Mouse (Mus musculus) neural tube, embryonic 15.5 days (tissue): ENCODE results near the gene Chil4. TPM values are rescaled to one million over a fixed set of nuclear protein-coding genes. Genes with fewer than 3 reads are reported as not detected.
"Not testable (repeated sequence)": the region's sequence is repeated elsewhere in the genome, so short reads cannot be mapped to it uniquely, and the experiment has no call there.

ENCODE experiments used
- ATAC-seq: fragments of 200-750 bp; cut with Nextera tagmentation; 2 replicates; pipeline ENCODE4 v1.8.0; 2017; ENCODE audit warnings: mild to moderate bottlenecking, moderate TSS enrichment, moderate library complexity; ENCODE audit not compliant: low FRiP score
- H3K27ac ChIP-seq: fragments of 300-500 bp; sonication (generic); replicated peaks from 2 replicates; pipeline ENCODE4 v1.5.1; 2015; ENCODE audit warnings: mild to moderate bottlenecking, inconsistent platforms
- H3K27me3 ChIP-seq: fragments of 300-500 bp; sonication (generic); replicated peaks from 2 replicates; pipeline ENCODE4 v1.6.1; 2015; ENCODE audit warnings: inconsistent platforms
- H3K36me3 ChIP-seq: fragments of 300-500 bp; sonication (generic); 2 replicates; pipeline ENCODE4 v1.6.1; 2015; ENCODE audit warnings: inconsistent platforms
- H3K4me1 ChIP-seq: fragments of 300-500 bp; sonication (generic); 2 replicates; pipeline ENCODE4 v1.6.1; 2015; ENCODE audit warnings: inconsistent platforms
- H3K4me2 ChIP-seq: fragments of 300-500 bp; sonication (generic); 2 replicates; pipeline ENCODE4 v1.6.1; 2015; ENCODE audit warnings: inconsistent platforms, mild to moderate bottlenecking, moderate library complexity
- H3K4me3 ChIP-seq: fragments of 300-500 bp; sonication (generic); replicated peaks from 2 replicates; pipeline ENCODE4 v1.5.1; 2015; ENCODE audit warnings: mild to moderate bottlenecking, inconsistent platforms
- H3K9ac ChIP-seq: fragments of 300-500 bp; sonication (generic); replicated peaks from 2 replicates; pipeline ENCODE4 v1.6.1; 2015; ENCODE audit warnings: mild to moderate bottlenecking, inconsistent platforms
- H3K9me3 ChIP-seq: fragments of 300-500 bp; sonication (generic); replicated peaks from 2 replicates; pipeline ENCODE4 v1.6.1; 2016; ENCODE audit warnings: inconsistent platforms
- WGBS: fragments of 180-500 bp; shearing (Covaris S2); methylation state at CpG from one replicate; pipeline ENCODE4 v1.1.7; 2015; ENCODE audit warnings: mixed read lengths; 5-methylcytosine and 5-hydroxymethylcytosine counted together
- polyA plus RNA-seq: library from polyadenylated mRNA; unstranded; fragments of >200 nt; fragmentation: Nextera tagmentation; extraction: Ambion mirVana; gene quantifications from 2 replicates; pipeline ENCODE4 v1.2.1, GENCODE M21; 2015

The Chil4 gene
- 0.38 TPM in 1 of 2 replicates, not detected in the other for polyA plus RNA-seq

DNA sequence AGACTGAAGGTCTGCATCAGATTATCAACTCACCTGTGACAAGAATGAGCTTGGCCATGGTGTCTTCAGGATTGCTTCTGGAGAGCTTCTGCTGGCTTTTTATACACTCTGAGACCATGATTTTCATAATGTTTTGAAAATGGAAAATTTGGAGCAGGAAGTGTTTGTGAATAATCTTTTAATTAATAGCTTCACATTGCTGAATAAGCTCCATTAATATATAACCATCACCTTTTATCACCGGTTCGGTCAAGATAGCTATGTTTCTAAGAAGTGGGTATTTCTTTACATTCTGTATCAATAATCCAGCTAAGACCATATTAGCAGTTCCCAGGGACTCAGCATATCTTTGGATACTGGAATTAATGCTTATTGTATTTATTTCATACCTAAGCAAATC lies at the start of gene Chil4:
TSS of gene Chil4 (minus strand) at position 101 of the 400 bp plus-strand sequence.
- no peak within 1 kb of the TSS for H3K9ac ChIP-seq
- H3K27me3 ChIP-seq: no peaks in the 10 kb centered on the region
- H3K4me2 ChIP-seq: no peak within 1 kb of the TSS
- H3K27ac ChIP-seq: no peak within 1 kb of the TSS
- H3K36me3 ChIP-seq: no peaks in the 10 kb centered on the region
- no peaks in the 10 kb centered on the region; the same call in 1 of the 2 replicates for H3K9me3 ChIP-seq
- H3K4me3 ChIP-seq: no peak within 1 kb of the TSS
- ATAC-seq: no peak
- 93% methylated on average over 2 of the region's 2 CpGs for WGBS
- H3K4me1 ChIP-seq: no peaks in the 10 kb centered on the region

DNA sequence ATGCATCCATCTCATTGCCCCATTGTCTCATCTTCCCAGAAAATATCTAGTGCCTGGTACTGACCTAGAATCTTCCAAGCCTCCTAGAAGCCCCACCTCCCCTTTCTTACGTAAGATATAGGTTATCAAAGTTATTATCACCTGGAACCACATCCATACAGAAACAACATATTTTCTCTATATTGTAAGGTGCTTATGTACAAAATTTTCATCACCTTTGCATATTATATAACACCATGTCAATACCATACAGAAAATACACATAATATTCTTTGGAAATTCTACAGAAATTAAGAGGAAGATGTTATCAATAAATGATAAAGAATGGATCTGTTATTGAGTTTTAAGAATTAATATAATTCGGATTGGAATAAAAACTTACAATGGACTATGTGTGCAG lies 46.5 kb upstream of the Chil4 start:
- Histone ChIP-seq H3K27me3 (no peaks in the 10 kb centered on the region), H3K4me2 (no peak overlapping the region), H3K4me1 (no peaks in the 10 kb centered on the region), H3K27ac (no peak overlapping the region), H3K9me3 (no peaks in the 10 kb centered on the region), H3K9ac (no peak overlapping the region), H3K36me3 (no peaks in the 10 kb centered on the region), H3K4me3 (no peak overlapping the region)
- WGBS: 82% methylated on average over 2 of the region's 2 CpGs
- no peak for ATAC-seq

DNA sequence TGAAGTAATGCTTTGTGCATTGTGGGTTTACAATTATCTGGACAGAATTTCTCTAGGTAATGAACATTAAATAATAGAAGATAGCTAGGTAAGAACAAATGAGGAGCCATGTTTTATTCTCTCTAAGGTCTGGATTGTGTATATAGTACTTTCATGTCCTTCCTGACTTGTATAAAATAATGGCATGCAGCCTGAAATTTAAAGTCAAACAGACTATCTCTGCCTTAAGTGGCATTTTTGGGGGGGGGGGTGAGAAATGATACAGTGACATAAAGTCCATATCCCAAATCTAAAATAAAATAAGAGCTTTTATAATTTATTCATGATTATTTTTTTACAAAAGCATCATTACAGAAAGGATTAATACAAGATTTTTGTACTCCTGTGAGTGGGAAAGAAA lies 45.5 kb upstream of the Chil4 start:
- Histone ChIP-seq H3K9me3 (no peaks in the 10 kb centered on the region), H3K27me3 (no peaks in the 10 kb centered on the region), H3K36me3 (no peaks in the 10 kb centered on the region), H3K4me3 (no peak overlapping the region), H3K9ac (no peak overlapping the region), H3K27ac (no peak overlapping the region), H3K4me1 (no peaks in the 10 kb centered on the region), H3K4me2 (no peak overlapping the region)
- ATAC-seq: no peak

DNA sequence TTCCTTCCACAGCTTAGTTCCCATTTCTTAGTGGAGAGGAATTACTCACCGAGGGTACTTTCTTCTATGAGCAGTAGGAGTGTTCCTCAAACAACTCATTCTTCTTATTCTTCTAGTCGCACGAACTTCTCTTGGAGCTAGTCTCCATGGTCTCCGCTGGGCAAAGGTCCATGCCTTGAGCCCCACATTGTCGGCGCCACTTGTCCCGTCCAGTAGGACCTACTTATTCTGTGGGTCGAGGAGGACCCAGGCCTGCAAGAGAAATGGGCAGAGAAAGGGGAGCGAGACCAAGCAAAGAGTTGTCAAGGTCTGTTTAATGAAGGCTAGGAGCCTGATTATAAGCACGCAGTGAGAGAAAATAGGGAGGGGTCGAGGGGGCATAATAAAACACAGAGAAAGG lies 37.8 kb upstream of the Chil4 start:
- not testable (repeated sequence) for ATAC-seq, H3K27me3 ChIP-seq
- H3K9me3 ChIP-seq: peaks cover 37% of the 10 kb centered on the region

DNA sequence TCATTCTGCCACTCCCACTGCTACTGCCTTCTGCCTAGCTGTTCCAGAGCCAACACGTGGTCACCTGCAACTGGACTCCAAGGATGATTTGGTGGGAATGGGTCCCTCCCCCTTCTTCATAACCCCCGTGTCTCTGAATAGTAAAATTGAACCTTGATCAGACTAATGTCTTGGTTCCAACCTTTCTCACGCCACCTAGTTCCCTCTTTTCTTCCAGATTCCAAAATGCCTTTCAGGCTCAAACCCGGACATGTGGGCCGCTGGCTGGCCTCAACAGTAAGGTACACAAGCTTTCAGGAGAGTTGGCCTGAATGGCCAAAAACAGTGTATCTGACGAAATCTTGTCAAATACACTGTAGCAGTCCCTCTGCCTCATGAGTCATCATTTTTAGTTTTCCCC lies 33.4 kb upstream of the Chil4 start:
- Histone ChIP-seq H3K9me3 (peaks cover 37% of the 10 kb centered on the region), H3K27me3 (no peaks in the 10 kb centered on the region), H3K27ac (no peak overlapping the region), H3K4me3 (no peak overlapping the region), H3K4me1 (no peaks in the 10 kb centered on the region), H3K4me2 (no peak overlapping the region), H3K36me3 (no peaks in the 10 kb centered on the region; the same call in 1 of the 2 replicates), H3K9ac (no peak overlapping the region)
- no peak for ATAC-seq
- 88% methylated on average over 6 of the region's 6 CpGs for WGBS

More for the DNA sequence above, 37.8 kb upstream of the Chil4 start:
- not testable (repeated sequence) for H3K27ac ChIP-seq, H3K4me3 ChIP-seq, H3K4me2 ChIP-seq, H3K9ac ChIP-seq, H3K36me3 ChIP-seq, H3K4me1 ChIP-seq
- 92% methylated on average over 11 of the region's 11 CpGs for WGBS

DNA sequence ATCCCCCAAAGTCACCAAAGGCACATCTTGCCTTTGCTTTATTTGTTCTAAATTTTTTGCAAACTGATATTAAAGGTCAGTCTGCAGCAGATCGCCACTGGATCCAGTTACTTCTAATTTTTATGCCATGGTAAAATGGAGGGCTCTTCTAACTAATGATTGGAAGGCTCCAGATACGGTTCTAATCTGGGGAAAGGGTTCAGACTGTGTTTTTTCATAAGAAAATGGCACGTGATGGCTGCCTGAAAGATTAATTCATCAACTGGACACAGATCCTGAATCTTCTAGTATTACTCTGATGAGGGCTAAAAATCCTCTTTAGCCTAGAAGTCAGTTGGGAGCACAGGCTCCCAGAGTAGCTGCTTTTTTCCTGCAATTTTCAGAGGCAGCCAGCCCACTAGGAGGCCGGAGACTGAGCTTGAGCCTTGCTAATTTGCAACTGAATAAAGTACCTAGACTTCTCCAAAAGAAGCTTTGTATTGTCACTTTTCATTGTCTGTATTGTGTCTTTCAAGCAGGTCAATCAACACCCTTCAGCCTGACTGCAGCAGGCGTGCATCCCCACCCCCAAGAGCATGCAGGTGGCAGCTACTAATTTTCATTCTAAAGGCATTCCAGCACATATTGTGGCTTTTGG lies 31.6 kb upstream of the Chil4 start:
- not testable (repeated sequence) for H3K27ac ChIP-seq, H3K4me1 ChIP-seq, ATAC-seq, H3K4me2 ChIP-seq, H3K36me3 ChIP-seq, H3K9ac ChIP-seq, H3K4me3 ChIP-seq, H3K27me3 ChIP-seq
- peaks cover 27% of the 10 kb centered on the region for H3K9me3 ChIP-seq
- 47% methylated on average over 5 of the region's 5 CpGs for WGBS

DNA sequence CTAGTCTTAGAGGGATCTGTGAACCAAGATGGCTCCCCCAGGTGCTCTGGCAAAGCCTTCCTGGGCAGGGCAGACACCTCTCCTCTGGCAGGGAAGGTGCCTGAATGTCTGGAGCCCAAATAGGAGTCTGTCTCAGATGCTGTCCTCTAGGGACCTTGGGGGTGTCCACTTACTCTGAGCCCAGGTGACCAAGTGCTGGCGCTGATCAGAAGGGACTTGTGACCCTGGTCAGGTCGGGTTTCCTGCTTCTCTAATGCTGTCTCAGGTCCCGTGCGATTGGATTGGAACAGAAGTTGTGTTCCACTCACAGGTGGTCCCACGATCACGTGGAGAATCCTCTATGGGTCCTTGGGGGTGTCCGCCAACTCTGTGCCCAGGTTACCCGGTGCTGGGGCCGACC lies 28.1 kb upstream of the Chil4 start:
- not testable (repeated sequence) for H3K9ac ChIP-seq, ATAC-seq, H3K4me1 ChIP-seq, H3K4me2 ChIP-seq, H3K9me3 ChIP-seq, H3K36me3 ChIP-seq, H3K27ac ChIP-seq, H3K4me3 ChIP-seq, H3K27me3 ChIP-seq
- WGBS: 92% methylated on average over 9 of the region's 9 CpGs

DNA sequence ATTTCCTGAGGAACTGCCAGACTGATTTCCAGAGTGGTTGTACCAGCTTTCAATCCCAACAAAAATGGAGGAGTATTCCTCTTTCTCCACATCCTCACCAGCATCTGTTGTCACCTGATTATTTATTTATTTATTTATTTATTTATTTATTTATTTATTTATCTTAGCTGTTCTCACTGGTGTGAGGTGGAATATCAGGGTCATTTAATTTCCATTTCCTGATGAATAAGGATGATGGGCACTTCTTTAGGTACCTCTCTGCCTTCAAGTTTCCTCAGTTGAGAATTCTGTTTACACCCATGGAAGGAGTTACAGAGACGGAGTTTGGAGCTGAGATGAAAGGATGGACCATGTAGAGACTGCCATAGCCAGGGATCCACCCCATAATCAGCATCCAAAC lies 20.9 kb upstream of the Chil4 start:
- H3K4me3 ChIP-seq, H3K36me3 ChIP-seq, H3K4me2 ChIP-seq, H3K27me3 ChIP-seq, H3K9ac ChIP-seq, ATAC-seq, H3K4me1 ChIP-seq, H3K27ac ChIP-seq: not testable (repeated sequence)
- H3K9me3 ChIP-seq: peaks cover 10% of the 10 kb centered on the region; the same call in 1 of the 2 replicates
- WGBS: 95% methylated on average over 1 of the region's 1 CpGs

DNA sequence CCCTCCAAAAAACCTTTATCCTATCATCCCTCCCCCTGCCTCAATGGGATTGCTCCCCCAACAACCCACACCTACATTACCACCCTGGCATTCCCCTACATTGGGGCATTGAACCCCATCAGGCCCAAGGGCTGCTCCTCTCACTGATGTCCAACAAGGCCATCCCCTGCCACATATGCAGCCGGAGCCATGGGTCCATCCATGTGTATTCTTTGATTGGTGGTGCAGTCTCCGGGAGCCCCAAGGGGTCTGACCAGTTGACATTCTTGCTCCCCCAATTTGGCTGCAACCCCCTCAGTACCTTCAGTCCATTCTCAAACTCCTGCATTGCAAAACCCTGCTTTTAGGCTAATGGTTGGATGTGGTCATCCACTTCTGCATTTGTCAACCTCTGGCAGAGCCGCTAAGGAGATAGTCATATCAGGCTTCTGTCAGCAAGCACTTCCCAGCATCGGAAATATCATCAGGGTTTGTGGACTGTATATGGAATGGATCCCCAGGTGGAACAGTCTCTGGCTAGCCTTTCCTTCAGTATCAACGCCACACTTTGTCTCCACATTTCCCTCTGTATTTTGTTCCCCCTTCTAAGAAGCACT lies 20.0 kb upstream of the Chil4 start:
- H3K4me3 ChIP-seq: no peak overlapping the region
- peaks cover 10% of the 10 kb centered on the region; the same call in 1 of the 2 replicates for H3K9me3 ChIP-seq
- no peaks in the 10 kb centered on the region for H3K4me1 ChIP-seq
- ATAC-seq: no peak; the same call in 1 of the 2 replicates
- H3K27me3 ChIP-seq: no peaks in the 10 kb centered on the region
- H3K36me3 ChIP-seq: no peaks in the 10 kb centered on the region
- H3K27ac ChIP-seq: no peak overlapping the region
- H3K9ac ChIP-seq: no peak overlapping the region
- 94% methylated on average over 5 of the region's 5 CpGs for WGBS
- no peak overlapping the region for H3K4me2 ChIP-seq

DNA sequence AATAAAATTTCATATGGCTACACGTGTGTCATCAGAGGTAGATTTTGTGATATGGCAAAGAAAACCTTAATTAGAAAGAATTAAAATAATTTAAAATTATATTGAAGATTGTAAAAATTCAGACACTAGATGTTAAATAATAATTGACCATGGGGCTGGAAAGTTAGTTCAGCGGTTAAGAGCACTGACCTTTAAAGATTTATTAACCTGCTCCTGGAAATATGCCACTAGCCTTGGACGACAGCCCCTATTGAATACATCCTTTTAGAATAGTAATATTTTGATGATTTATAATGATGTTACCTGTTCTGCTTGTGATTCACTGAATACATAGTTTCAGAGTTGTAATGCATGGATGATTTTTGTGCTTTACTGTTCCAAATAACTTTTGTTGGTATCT lies 4.1 kb upstream of the Chil4 start:
- H3K4me1 ChIP-seq, H3K36me3 ChIP-seq, H3K27me3 ChIP-seq, H3K9ac ChIP-seq, ATAC-seq, H3K27ac ChIP-seq, H3K4me2 ChIP-seq, H3K9me3 ChIP-seq, H3K4me3 ChIP-seq: not testable (repeated sequence)
- 75% methylated on average over 3 of the region's 3 CpGs for WGBS

DNA sequence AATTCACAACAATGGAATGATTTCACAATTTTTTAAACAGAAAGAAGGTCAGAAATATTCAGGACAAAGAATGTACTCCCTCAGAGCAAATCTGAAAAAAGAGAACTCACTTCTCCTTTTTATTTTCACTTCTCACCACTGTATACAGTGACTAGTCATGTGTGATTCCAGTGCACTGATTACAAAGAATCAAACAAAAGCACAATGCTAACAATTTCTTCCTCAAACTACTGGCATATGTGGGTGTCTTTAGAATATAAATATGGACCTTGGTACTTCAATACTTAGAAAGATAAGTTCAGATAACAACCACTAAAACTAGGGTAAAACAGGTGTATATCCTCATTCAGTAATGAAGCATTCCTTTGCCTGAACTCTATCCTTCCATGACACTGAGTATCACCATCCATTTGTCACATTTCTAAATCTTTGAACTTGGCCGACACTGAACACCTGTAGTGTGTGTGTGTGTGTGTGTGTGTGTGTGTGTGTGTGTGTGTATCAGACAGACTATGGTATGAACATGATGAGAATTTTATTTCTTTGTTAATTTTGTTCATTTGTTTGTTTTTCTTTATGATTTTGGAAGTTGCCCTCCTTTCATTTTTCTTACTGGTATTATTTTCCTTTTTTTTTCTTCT lies 2.4 kb upstream of the Chil4 start:
- Histone ChIP-seq H3K4me1 (no peaks in the 10 kb centered on the region), H3K27me3 (no peaks in the 10 kb centered on the region), H3K9ac (no peak overlapping the region), H3K4me3 (no peak overlapping the region), H3K27ac (no peak overlapping the region), H3K9me3 (no peaks in the 10 kb centered on the region; the same call in 1 of the 2 replicates), H3K4me2 (no peak overlapping the region), H3K36me3 (no peaks in the 10 kb centered on the region)
- ATAC-seq: no peak
- WGBS: 95% methylated on average over 1 of the region's 1 CpGs

DNA sequence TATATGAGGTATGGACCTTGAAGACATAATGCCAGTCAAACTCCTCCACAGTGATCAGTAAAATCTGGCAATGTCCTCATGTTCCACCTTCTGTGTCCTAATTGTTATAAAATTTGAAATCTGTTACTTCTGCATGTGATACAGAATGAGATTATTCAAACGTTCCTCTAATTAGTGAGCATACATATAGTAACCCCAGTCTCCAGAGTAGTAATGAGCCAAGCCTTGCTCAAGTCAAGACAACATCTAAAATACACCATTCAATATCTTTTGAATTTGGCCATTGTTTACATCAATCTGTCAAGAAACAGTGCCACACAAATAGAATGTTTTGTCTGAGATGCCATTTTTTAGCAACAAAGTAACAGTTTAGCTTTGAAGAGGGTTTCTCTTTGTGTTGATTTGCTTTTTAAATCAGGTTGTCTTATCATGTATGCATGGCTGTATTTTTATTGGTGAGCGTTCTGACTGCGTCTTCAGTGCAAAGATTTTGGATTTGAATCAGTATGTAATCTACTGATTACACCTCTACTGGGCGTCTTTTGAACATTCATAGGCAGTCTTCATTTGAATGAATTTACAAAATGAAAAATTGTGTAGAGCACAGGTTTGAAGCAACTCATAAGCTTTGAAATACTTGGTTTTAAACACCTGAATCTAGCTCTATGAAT lies 888 bp downstream of the Chil4 start:
- H3K27ac ChIP-seq, H3K4me3 ChIP-seq, H3K4me1 ChIP-seq, H3K27me3 ChIP-seq, H3K36me3 ChIP-seq, H3K9me3 ChIP-seq, H3K9ac ChIP-seq, H3K4me2 ChIP-seq, ATAC-seq: not testable (repeated sequence)
- 90% methylated on average over 4 of the region's 4 CpGs for WGBS
